Mouse (Mus musculus) cerebellum, adult 8-10 months (tissue): ENCODE data around the gene Slc25a3.
A peak's percentile ranks its signal among the peaks of the same experiment; 100 is the strongest.

Experiments
- DNase-seq: peaks from one replicate; pipeline ENCODE4 v3.0.0; 2022

Slc25a3 gene

DNA sequence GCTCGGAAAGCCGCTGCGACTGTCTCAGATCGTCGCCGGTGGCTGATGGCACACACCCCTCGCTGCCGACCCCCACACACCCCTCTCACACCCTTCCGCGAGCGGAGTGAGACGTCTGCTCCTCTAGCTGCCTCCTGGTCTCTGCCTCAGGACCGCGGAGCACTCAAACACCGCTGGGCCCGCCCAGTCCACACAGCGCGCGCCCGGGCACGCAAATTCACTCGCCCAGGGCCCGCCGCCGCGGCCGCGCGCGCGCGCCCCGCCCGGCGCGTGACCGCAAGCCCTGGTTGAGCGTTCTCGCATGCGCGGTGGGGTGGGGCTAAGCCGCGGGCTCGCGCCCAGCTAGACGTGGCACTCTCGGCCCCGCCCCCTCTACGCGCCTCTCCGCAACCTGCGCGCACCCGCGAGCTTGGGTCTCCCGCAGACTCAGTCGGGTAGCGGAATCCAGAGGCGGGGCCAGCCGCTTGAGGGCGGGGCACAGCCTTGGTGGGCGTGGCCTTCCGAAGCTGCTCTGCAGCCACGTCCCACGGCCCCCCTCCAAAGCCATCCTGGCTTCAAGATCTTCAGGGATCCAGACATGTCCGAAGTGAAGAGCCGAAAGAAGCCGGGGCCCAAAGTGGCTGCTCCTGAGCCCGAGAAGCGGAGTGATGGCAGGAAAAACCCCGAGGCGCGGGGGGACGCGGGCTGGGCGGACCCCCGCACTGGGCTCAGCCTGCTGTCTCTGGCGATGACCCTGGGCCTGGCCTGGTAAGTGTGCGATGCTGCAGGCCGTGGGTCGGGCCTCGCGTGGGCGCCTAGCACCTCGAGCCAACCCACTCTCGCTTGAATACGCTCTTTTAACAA lies 41.1 kb downstream of the Slc25a3 start, which contains the start of the genes Apaf1 and Ikbip:
TSS of gene Apaf1 (minus strand) at position 221 of the 843 bp plus-strand sequence.
TSS of gene Ikbip (plus strand) at position 391 of the 843 bp plus-strand sequence.
- DNase-seq, result peak; percentile 100

DNA sequence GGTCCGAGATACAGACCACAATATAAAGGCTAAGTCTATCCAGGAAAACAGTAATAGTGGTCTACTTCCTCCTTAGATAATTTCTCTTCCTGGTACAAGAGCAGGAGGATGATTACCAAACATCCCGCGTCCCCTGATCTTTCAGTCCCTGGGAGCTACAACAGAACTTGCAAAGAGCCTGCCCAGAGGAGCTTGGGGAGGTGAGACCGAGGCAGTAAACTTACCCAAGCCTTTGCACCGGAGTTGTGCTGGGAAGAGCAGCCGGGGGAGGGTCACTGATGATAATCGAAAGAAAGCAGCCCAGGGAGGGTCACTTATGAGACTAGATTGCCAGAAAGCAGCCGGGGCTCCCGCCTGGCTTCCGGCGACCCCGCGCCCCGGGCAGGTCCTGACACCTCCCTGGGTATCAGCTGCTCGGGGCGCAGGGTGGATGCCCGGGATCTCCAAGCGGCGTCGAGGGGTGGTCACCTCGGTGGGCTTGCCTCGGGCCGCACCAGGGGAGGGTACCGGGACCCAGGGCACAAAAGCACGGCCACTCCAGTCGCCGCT lies 41.8 kb downstream of the Slc25a3 start:
- no peak for DNase-seq

DNA sequence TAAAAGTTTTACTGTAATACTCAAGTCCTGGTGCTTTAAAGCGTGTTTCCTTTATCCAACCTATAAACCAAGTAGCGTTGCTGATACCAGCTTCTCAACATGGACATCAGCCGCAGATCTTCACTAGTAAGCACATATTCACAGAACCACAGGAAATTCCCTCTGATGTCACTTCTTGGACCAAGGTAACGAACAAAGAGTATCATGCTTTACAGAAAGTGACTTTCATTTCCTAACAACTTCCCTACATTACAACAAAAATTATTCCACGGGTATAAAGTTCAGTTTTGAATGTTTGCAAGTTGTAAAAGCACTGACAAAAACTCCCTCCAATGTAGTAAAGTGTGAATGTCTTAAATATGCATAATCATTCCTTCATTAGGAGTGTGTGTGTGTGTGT lies 43.3 kb downstream of the Slc25a3 start:
- DNase-seq, result no peak

DNA sequence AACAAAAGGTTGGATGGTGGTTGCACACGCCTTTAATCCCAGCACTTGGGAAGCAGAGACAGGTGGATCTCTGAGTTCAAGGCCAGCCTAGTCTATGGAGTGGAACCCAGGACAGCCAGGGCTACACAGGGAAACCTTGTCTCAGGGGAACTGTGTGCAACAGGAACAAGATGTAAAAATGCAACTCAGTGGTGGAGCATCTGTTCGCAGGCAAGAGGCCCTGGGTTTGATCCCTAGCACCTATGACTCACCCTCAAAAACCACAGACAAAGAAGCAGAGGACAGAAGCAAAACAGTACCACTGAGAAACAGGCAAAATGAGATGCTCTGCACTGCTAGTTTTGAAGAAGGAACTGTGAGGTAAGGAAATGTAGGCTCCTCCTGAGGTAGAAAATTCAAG lies 47.2 kb downstream of the Slc25a3 start:
- DNase-seq, result no peak

DNA sequence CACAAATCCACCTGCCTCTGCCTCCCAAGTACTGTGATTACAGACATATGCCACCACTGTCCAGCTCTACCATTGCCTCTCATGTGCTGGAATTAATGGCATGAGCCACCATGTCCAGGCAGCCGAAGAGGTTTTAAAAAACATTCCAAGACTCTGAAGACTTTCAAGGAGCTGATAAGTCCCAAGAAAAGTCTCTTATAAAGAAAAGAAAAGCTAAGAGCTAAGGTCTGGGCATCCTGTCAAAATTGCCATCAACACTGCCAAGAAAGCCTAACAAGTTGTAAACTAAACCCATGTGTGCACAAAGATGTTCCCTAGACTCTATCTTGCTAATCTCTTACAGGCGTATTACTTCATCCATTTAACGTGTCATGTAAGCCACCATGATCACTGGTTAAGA lies 50.5 kb downstream of the Slc25a3 start:
- no peak for DNase-seq

DNA sequence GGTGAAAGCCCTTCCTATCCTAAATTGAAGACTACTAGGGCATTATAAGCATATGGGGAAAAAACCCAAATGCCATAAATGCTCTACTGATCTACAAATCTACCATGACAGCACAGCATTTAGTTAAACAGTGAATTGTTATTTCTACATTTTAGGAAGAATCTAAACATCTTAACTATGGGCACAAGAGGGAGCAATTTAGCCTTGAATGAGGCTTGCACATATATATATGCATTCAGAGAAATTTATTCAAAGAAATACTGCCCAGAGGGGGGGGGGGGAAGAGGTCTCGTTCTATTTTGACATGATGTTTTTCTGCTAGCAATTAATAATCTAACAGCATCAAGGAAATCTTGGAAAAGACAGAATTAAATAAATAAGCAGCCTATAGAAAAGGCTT lies 52.1 kb downstream of the Slc25a3 start:
- DNase-seq, result no peak
